Mouse (Mus musculus): Measurements from ENCODE around the gene Tmc8. TPM values are rescaled to one million over a fixed set of nuclear protein-coding genes. Genes with fewer than 3 reads are reported as not detected.

Tmc8 gene
- polyA plus RNA-seq, 1 experiment from 2014 or later, result 10.0 TPM

DNA sequence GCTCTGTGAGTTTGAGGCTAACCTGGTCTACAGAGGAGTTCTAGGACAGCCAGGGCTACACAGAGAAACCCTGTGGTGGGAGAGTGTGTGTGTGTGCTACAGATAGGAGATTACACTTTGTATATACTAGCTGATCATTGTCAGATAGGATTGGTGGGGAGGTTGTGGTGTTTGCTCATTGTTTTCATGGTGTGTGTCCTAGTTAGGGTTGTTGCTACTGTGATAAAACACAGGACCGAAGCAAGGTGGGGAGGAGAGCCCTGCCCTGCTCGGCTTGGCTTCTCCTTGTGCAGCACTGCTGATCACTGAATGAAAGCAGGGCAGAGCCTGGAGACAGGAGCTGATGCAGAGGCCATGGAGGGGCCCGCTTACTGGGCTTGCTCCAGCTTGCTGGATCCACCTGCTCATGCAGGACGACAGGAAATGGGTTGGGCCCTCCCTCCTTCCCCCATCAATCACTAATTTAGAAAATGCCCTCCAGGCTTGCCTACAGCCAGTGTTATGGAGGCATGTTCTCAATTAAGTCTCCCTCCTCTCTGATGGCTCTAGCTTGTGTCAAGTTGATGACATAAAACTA lies 38.3 kb upstream of the Tmc8 start:
- 53% methylated on average over 4 of the region's 4 CpGs for WGBS
- no peak overlapping the region for H3K4me3 ChIP-seq (ENCODE audit: low read depth, low read length)
- peaks cover 35% of the 10 kb centered on the region for H3K36me3 ChIP-seq (ENCODE audit: control insufficient read depth, insufficient read depth, low read length)
- H3K27ac ChIP-seq (replicated peaks), result no peak overlapping the region
- H3K9ac ChIP-seq (ENCODE audit: low read length), result no peak overlapping the region
- DNase-seq (ENCODE audit: low spot score), result no peak
- H3K9me3 ChIP-seq (ENCODE audit: control insufficient read depth, low read length), result no peaks in the 10 kb centered on the region
- TF ChIP-seq EP300 (optimal IDR thresholded peaks at IDR 0.05), result no peak
- no peak for TF ChIP-seq CTCF (IDR thresholded peaks at IDR 0.05; ENCODE audit: low read depth)
- H3K27me3 ChIP-seq (ENCODE audit: control insufficient read depth, insufficient read depth, low read length), result no peaks in the 10 kb centered on the region
- ATAC-seq (ENCODE audit: low FRiP score, low TSS enrichment), result no peak
- H3K4me2 ChIP-seq (replicated peaks; ENCODE audit: low read depth), result no peak overlapping the region
- H3K4me1 ChIP-seq (replicated peaks; ENCODE audit: control insufficient read depth, insufficient read depth), result no peaks in the 10 kb centered on the region

DNA sequence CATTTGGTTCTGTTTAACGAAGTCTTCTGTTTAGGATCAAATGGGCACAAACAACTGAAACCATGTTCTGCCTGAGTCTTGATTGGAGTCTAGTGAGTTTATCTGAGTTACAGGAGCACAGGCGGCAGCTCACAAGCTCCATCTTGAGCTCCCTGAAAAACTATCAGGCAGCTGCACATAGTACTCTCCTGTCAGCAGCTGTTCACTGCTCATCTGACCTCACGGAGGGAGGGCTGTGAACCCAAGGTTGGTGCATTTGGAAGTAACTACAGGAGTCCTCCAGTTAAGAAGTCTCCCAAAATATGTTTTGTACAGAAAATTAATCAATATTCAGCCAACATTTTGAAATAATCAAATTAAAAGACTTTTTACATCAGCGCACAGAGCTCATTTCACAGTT lies 33.2 kb upstream of the Tmc8 start:
- H3K4me3 ChIP-seq (ENCODE audit: low read depth, low read length), result no peak overlapping the region
- 82% methylated on average over 4 of the region's 4 CpGs for WGBS
- H3K4me1 ChIP-seq (replicated peaks; ENCODE audit: control insufficient read depth, insufficient read depth), result no peaks in the 10 kb centered on the region
- no peak overlapping the region for H3K4me2 ChIP-seq (replicated peaks; ENCODE audit: low read depth)
- H3K27me3 ChIP-seq (ENCODE audit: control insufficient read depth, insufficient read depth, low read length), result no peaks in the 10 kb centered on the region
- ATAC-seq (ENCODE audit: low FRiP score, low TSS enrichment) (no peak), DNase-seq (ENCODE audit: low spot score) (no peak)
- H3K9ac ChIP-seq (ENCODE audit: low read length), result no peak overlapping the region
- peaks cover 40% of the 10 kb centered on the region for H3K36me3 ChIP-seq (ENCODE audit: control insufficient read depth, insufficient read depth, low read length)
- H3K27ac ChIP-seq (replicated peaks), result no peak overlapping the region
- no peak for TF ChIP-seq CTCF (IDR thresholded peaks at IDR 0.05; ENCODE audit: low read depth)
- TF ChIP-seq EP300 (optimal IDR thresholded peaks at IDR 0.05), result no peak
- H3K9me3 ChIP-seq (ENCODE audit: control insufficient read depth, low read length), result no peaks in the 10 kb centered on the region

DNA sequence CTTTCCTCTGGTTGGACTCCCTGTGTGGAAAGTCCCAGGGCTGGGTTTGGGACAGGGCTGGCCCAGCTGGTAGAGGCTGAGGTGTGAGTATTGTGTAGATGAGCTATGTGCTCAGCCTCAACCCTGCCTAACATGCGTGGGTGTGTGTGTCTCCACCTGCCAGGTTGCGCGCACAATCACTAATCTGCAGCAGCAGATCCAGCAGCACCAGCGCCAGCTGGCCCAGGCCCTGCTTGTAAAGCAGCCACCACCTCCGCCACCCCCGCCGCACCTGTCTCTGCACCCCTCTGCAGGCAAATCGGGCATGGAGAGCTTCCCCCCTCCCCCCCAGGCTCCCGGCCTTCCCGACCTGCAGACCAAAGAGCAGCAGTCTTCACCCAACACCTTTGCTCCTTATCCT lies 32.5 kb upstream of the Tmc8 start:
- H3K9me3 ChIP-seq (ENCODE audit: control insufficient read depth, low read length), result no peaks in the 10 kb centered on the region
- no peak for DNase-seq (ENCODE audit: low spot score)
- no peak overlapping the region for H3K4me2 ChIP-seq (replicated peaks; ENCODE audit: low read depth)
- no peak overlapping the region for H3K27ac ChIP-seq (replicated peaks)
- no peak overlapping the region for H3K9ac ChIP-seq (ENCODE audit: low read length)
- H3K4me1 ChIP-seq (replicated peaks; ENCODE audit: control insufficient read depth, insufficient read depth), result no peaks in the 10 kb centered on the region
- WGBS, result 85% methylated on average over 10 of the region's 10 CpGs
- ATAC-seq (ENCODE audit: low FRiP score, low TSS enrichment), result peak; percentile 35
- peaks cover 44% of the 10 kb centered on the region for H3K36me3 ChIP-seq (ENCODE audit: control insufficient read depth, insufficient read depth, low read length)
- H3K4me3 ChIP-seq (ENCODE audit: low read depth, low read length), result no peak overlapping the region
- TF ChIP-seq CTCF (IDR thresholded peaks at IDR 0.05; ENCODE audit: low read depth), result no peak
- TF ChIP-seq EP300 (optimal IDR thresholded peaks at IDR 0.05), result no peak
- H3K27me3 ChIP-seq (ENCODE audit: control insufficient read depth, insufficient read depth, low read length), result no peaks in the 10 kb centered on the region

DNA sequence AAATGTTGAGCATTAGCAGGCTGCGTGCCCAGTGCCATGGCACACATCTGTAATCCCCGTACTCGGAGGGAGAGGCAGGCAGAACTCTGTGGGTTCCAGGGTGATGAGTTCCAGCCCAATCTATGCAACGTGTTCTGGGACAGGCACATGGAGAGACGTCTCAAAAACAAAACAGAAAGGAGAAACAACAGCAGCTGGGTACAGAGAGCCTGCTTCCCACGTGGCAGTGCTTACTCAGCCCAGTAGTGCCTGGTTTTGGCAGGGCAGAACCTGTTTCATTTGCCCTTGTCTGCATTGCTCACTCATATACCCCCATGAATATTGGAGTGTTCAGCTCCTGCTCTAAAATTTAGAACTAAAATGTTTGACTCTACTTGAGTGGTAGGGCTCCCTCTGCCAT lies 30.3 kb upstream of the Tmc8 start:
- H3K4me2 ChIP-seq (replicated peaks; ENCODE audit: low read depth), result no peak overlapping the region
- no peaks in the 10 kb centered on the region for H3K27me3 ChIP-seq (ENCODE audit: control insufficient read depth, insufficient read depth, low read length)
- no peak overlapping the region for H3K27ac ChIP-seq (replicated peaks)
- TF ChIP-seq CTCF (IDR thresholded peaks at IDR 0.05; ENCODE audit: low read depth) (no peak), EP300 (optimal IDR thresholded peaks at IDR 0.05) (no peak)
- no peak overlapping the region for H3K4me3 ChIP-seq (ENCODE audit: low read depth, low read length)
- 74% methylated on average over 6 of the region's 6 CpGs for WGBS
- DNase-seq (ENCODE audit: low spot score) (no peak), ATAC-seq (ENCODE audit: low FRiP score, low TSS enrichment) (no peak)
- H3K36me3 ChIP-seq (ENCODE audit: control insufficient read depth, insufficient read depth, low read length), result peaks cover 49% of the 10 kb centered on the region
- no peak overlapping the region for H3K9ac ChIP-seq (ENCODE audit: low read length)
- H3K4me1 ChIP-seq (replicated peaks; ENCODE audit: control insufficient read depth, insufficient read depth), result no peaks in the 10 kb centered on the region
- H3K9me3 ChIP-seq (ENCODE audit: control insufficient read depth, low read length), result no peaks in the 10 kb centered on the region

DNA sequence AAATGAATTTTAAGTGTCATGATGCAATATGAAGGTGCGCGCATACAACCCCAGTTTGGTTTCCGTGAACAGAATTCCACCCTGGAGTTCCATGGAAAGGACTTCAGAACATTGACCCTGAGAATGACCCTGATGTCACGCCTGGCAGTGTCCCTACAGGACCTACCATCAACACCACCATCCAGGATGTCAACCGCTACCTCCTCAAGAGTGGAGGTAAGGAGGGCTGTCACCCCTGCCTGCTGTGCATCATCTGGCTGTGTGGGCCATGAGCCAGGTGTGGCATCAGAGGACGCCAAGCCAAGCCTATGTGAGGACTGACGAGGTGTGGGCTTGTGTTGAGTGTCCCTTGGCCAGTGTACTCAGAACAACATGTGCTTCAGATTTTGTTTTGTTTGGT lies 26.0 kb upstream of the Tmc8 start:
- WGBS, result 96% methylated on average over 7 of the region's 7 CpGs
- no peak overlapping the region for H3K9ac ChIP-seq (ENCODE audit: low read length)
- H3K36me3 ChIP-seq (ENCODE audit: control insufficient read depth, insufficient read depth, low read length), result peaks cover 46% of the 10 kb centered on the region
- H3K4me3 ChIP-seq (ENCODE audit: low read depth, low read length), result no peak overlapping the region
- H3K9me3 ChIP-seq (ENCODE audit: control insufficient read depth, low read length), result no peaks in the 10 kb centered on the region
- H3K4me2 ChIP-seq (replicated peaks; ENCODE audit: low read depth), result no peak overlapping the region
- no peak overlapping the region for H3K27ac ChIP-seq (replicated peaks)
- H3K4me1 ChIP-seq (replicated peaks; ENCODE audit: control insufficient read depth, insufficient read depth), result no peaks in the 10 kb centered on the region
- no peaks in the 10 kb centered on the region for H3K27me3 ChIP-seq (ENCODE audit: control insufficient read depth, insufficient read depth, low read length)
- ATAC-seq (ENCODE audit: low FRiP score, low TSS enrichment) (no peak), DNase-seq (ENCODE audit: low spot score) (no peak)
- TF ChIP-seq CTCF (IDR thresholded peaks at IDR 0.05; ENCODE audit: low read depth) (no peak), EP300 (optimal IDR thresholded peaks at IDR 0.05) (no peak)

DNA sequence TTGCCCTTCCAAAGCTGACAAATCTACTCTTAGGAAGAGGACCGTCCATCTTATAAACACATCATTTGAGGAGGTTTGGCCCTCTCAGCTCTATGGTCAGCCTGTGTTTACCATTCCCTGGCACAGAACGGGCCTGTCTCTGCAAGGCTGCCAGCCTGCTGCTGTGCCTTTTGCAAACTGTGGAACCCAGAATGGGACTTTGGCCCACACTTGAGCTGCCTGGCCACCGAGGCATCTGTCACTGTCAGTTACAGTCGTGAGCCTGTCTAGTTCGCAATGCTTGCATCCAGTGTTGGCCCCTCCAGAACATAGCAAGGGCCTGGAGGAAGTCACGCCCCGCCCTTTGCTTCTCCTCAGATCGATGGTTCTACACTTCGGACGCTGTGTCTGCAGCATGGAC lies 22.6 kb upstream of the Tmc8 start:
- DNase-seq (ENCODE audit: low spot score), result no peak
- H3K27ac ChIP-seq (replicated peaks), result no peak overlapping the region
- no peak overlapping the region for H3K4me2 ChIP-seq (replicated peaks; ENCODE audit: low read depth)
- ATAC-seq (ENCODE audit: low FRiP score, low TSS enrichment), result no peak
- TF ChIP-seq CTCF (IDR thresholded peaks at IDR 0.05; ENCODE audit: low read depth), result no peak
- no peak for TF ChIP-seq EP300 (optimal IDR thresholded peaks at IDR 0.05)
- H3K4me1 ChIP-seq (replicated peaks; ENCODE audit: control insufficient read depth, insufficient read depth), result no peaks in the 10 kb centered on the region
- no peaks in the 10 kb centered on the region for H3K27me3 ChIP-seq (ENCODE audit: control insufficient read depth, insufficient read depth, low read length)
- no peaks in the 10 kb centered on the region for H3K9me3 ChIP-seq (ENCODE audit: control insufficient read depth, low read length)
- no peak overlapping the region for H3K9ac ChIP-seq (ENCODE audit: low read length)
- WGBS, result 83% methylated on average over 10 of the region's 10 CpGs
- H3K4me3 ChIP-seq (ENCODE audit: low read depth, low read length), result no peak overlapping the region
- peaks cover 39% of the 10 kb centered on the region for H3K36me3 ChIP-seq (ENCODE audit: control insufficient read depth, insufficient read depth, low read length)
